ENCODE assay signal across 8 mouse cellular contexts in genomic region chr4:52726625-52727297, GRCm38 (mm10).
DNase-seq lines count a peak whose midpoint lies in the region; ATAC-seq lines count a peak whose summit lies in the region.

No protein-coding gene starts in this region.

- no peaks in the 10 kb centered on the region for H3K27me3 ChIP-seq in forebrain, embryonic 12.5 days
- no peaks in the 10 kb centered on the region for H3K27me3 ChIP-seq in hindbrain, embryonic 16.5 days (replicated peaks; ENCODE audit: control insufficient read depth, insufficient read depth, low read length)

- H3K9me3 ChIP-seq in forebrain, embryonic 12.5 days = no peaks in the 10 kb centered on the region
- H3K9me3 ChIP-seq in hindbrain, embryonic 16.5 days (ENCODE audit: control insufficient read depth, low read length) = no peaks in the 10 kb centered on the region

- H3K36me3 ChIP-seq in forebrain, embryonic 12.5 days (replicated peaks) = no peaks in the 10 kb centered on the region
- no peaks in the 10 kb centered on the region for H3K36me3 ChIP-seq in hindbrain, embryonic 16.5 days (ENCODE audit: control insufficient read depth, insufficient read depth, low read length)

- peak; percentile 82 for ATAC-seq in forebrain, embryonic 12.5 days (ENCODE audit: low FRiP score)
- ATAC-seq in hindbrain, embryonic 16.5 days = peak; percentile 88

- H3K27ac ChIP-seq in forebrain, embryonic 12.5 days = no peak overlapping the region
- peak overlapping the region; percentile 45 for H3K27ac ChIP-seq in hindbrain, embryonic 16.5 days (ENCODE audit: low read depth, low read length)

- WGBS in forebrain, embryonic 12.5 days = 32% methylated on average over 14 of the region's 14 CpGs
- 20% methylated on average over 14 of the region's 14 CpGs for WGBS in hindbrain, embryonic 16.5 days

- peak; percentile 7 for DNase-seq in ovary, postnatal 10 days (ENCODE audit: low spot score)
- no peak for DNase-seq in ovary, adult 18-20 months (ENCODE audit: low spot score)
- peak; percentile 13 for DNase-seq in c-Kit-positive CD71-negative TER-119-negative erythroid progenitor cells, embryonic 14.5 days (ENCODE audit: low read depth)
- DNase-seq in left cerebral cortex, postnatal 36 days (ENCODE audit: low spot score in 2 of 2) = peak; percentile 48 to 49
- peak; percentile 16 for DNase-seq in naive thymus-derived CD4-positive, alpha-beta T cell, adult 2 months (ENCODE audit: low read depth)
- peak; percentile 30 for DNase-seq in thymus, postnatal 14 days

- intact Hi-C loops in left cerebral cortex, postnatal 36 days (cut with DNase I) = loop anchor here (10.0 kb wide), 1 partner anchor 572 kb away; no protein-coding TSS in a partner anchor

- no peak overlapping the region for H3K9ac ChIP-seq in forebrain, embryonic 12.5 days
- no peak overlapping the region for H3K9ac ChIP-seq in hindbrain, embryonic 16.5 days (ENCODE audit: low read depth, low read length)

- no peaks in the 10 kb centered on the region for H3K4me1 ChIP-seq in forebrain, embryonic 12.5 days
- no peaks in the 10 kb centered on the region; the same call in 1 of the 2 replicates for H3K4me1 ChIP-seq in hindbrain, embryonic 16.5 days (ENCODE audit: control insufficient read depth, insufficient read depth, low read depth, low read length)

- H3K4me2 ChIP-seq in forebrain, embryonic 12.5 days = no peak overlapping the region
- peak overlapping the region; percentile 41 for H3K4me2 ChIP-seq in hindbrain, embryonic 16.5 days (ENCODE audit: low read length)

- H3K4me3 ChIP-seq in forebrain, embryonic 12.5 days (replicated peaks) = no peak overlapping the region
- no peak overlapping the region for H3K4me3 ChIP-seq in hindbrain, embryonic 16.5 days (ENCODE audit: low read length)
